Mouse (Mus musculus) intestine, embryonic 15.5 days (tissue): Measurements from ENCODE around the gene Trim25. TPM values are rescaled to one million over a fixed set of nuclear protein-coding genes. Genes with fewer than 3 reads are reported as not detected.
A peak's percentile ranks its signal among the peaks of the same experiment; 100 is the strongest.

ENCODE experiments used
- ATAC-seq: fragments of 200-750 bp; cut with Nextera tagmentation; 2 replicates; pipeline ENCODE4 v1.8.0; 2017; ENCODE audit warnings: moderate TSS enrichment, moderate library complexity
- H3K27ac ChIP-seq: fragments of 300-500 bp; sonication (generic); 2 replicates; pipeline ENCODE4 v1.5.1; 2015; ENCODE audit warnings: mild to moderate bottlenecking, inconsistent platforms
- H3K27me3 ChIP-seq: fragments of 300-500 bp; sonication (generic); replicated peaks from 2 replicates; pipeline ENCODE4 v1.6.1; 2015; ENCODE audit warnings: inconsistent platforms
- H3K36me3 ChIP-seq: fragments of 300-500 bp; sonication (generic); 2 replicates; pipeline ENCODE4 v1.6.1; 2015; ENCODE audit warnings: inconsistent platforms
- H3K4me1 ChIP-seq: fragments of 300-500 bp; sonication (generic); replicated peaks from 2 replicates; pipeline ENCODE4 v1.6.1; 2015; ENCODE audit warnings: inconsistent platforms
- H3K4me2 ChIP-seq: fragments of 300-500 bp; sonication (generic); replicated peaks from 2 replicates; pipeline ENCODE4 v1.6.1; 2015; ENCODE audit warnings: mild to moderate bottlenecking, inconsistent platforms
- H3K4me3 ChIP-seq: fragments of 300-500 bp; sonication (generic); replicated peaks from 2 replicates; pipeline ENCODE4 v1.5.1; 2015; ENCODE audit warnings: inconsistent platforms
- H3K9ac ChIP-seq: fragments of 300-500 bp; sonication (generic); 2 replicates; pipeline ENCODE4 v1.6.1; 2015; ENCODE audit warnings: inconsistent platforms
- H3K9me3 ChIP-seq: fragments of 300-500 bp; sonication (generic); 2 replicates; pipeline ENCODE4 v1.6.1; 2016; ENCODE audit warnings: inconsistent platforms
- WGBS: fragments of 180-500 bp; shearing (Covaris S2); methylation state at CpG from one replicate; pipeline ENCODE4 v1.1.7; 2015; 5-methylcytosine and 5-hydroxymethylcytosine counted together
- polyA plus RNA-seq: library from polyadenylated mRNA; unstranded; fragments of >200 nt; fragmentation: Nextera tagmentation; extraction: Ambion mirVana; gene quantifications from 2 replicates; pipeline ENCODE4 v1.2.1, GENCODE M21; 2015

The Trim25 gene
- polyA plus RNA-seq = 27.8 and 29.0 TPM in 2 replicates

DNA sequence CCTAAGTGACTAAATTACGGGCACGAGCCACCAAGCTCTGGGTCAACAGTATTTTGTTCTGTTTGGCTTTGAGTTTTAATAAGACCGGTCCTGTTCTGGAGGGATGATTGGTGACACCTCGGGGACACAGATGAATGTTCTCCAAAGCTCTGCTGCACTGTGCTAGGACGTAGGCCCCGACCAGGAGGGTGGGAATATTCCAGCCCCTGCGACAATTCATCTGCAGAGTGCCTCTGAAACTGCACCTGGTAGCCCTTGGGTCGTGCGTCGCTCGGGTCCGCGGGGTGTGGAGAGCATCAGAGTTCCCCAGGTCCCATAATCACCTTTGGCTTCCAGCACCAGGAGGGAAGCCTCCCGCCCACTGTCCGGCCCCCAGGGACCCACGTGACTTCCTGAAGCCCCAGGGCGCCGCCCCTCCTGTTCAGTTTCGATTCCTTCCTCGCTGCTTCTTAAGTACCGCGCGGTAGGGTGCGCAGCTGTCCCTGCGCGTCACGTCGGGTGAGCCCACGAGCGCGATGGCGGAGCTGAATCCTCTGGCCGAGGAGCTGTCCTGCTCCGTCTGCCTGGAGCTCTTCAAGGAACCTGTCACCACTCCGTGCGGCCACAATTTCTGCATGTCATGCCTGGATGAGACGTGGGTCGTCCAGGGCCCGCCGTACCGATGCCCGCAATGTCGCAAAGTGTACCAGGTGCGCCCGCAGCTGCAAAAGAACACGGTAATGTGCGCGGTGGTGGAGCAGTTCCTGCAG lies at the start of gene Trim25:
Trim25 (plus strand) TSS at position 403 of the 749 bp plus-strand sequence.
- Histone ChIP-seq H3K27ac (peak within 1 kb of the TSS; percentile 76), H3K36me3 (no peaks in the 10 kb centered on the region), H3K4me2 (peak within 1 kb of the TSS; percentile 76), H3K27me3 (no peaks in the 10 kb centered on the region), H3K9ac (peak within 1 kb of the TSS; percentile 78), H3K4me3 (peak within 1 kb of the TSS; percentile 66), H3K4me1 (peaks cover 22% of the 10 kb centered on the region), H3K9me3 (no peaks in the 10 kb centered on the region)
- WGBS = 1% methylated on average over 48 of the region's 48 CpGs
- ATAC-seq = peak; percentile 93

GRCm38 (mm10) chr11:88949802-88950639 lies 49.2 kb upstream of the Trim25 start:
- Histone ChIP-seq H3K9me3 (no peaks in the 10 kb centered on the region), H3K4me3 (no peak overlapping the region), H3K4me2 (no peak overlapping the region), H3K27ac (no peak overlapping the region), H3K27me3 (no peaks in the 10 kb centered on the region), H3K36me3 (peaks cover 6% of the 10 kb centered on the region; the same call in 1 of the 2 replicates), H3K9ac (no peak overlapping the region), H3K4me1 (no peaks in the 10 kb centered on the region)
- 79% methylated on average over 8 of the region's 8 CpGs for WGBS
- ATAC-seq = no peak

GRCm38 (mm10) chr11:88950640-88951250 lies 48.4 kb upstream of the Trim25 start:
- Histone ChIP-seq H3K27me3 (no peaks in the 10 kb centered on the region), H3K4me3 (no peak overlapping the region), H3K4me2 (no peak overlapping the region), H3K36me3 (peaks cover 6% of the 10 kb centered on the region; the same call in 1 of the 2 replicates), H3K27ac (no peak overlapping the region), H3K9me3 (no peaks in the 10 kb centered on the region), H3K9ac (no peak overlapping the region), H3K4me1 (no peaks in the 10 kb centered on the region)
- ATAC-seq = no peak
- 71% methylated on average over 13 of the region's 13 CpGs for WGBS

- WGBS = 97% methylated on average over 2 of the region's 2 CpGs
- H3K9me3 ChIP-seq = no peaks in the 10 kb centered on the region
- no peaks in the 10 kb centered on the region for H3K4me1 ChIP-seq
These were observed 47.6 kb upstream of the Trim25 start for GRCm38 (mm10) chr11:88951576-88951975.

GRCm38 (mm10) chr11:88952117-88952516 lies 47.1 kb upstream of the Trim25 start:
- no peak for ATAC-seq
- H3K9me3 ChIP-seq = no peaks in the 10 kb centered on the region
- no peak overlapping the region for H3K4me3 ChIP-seq
- WGBS = 96% methylated on average over 5 of the region's 5 CpGs
- no peak overlapping the region for H3K9ac ChIP-seq
- H3K4me2 ChIP-seq = no peak overlapping the region
- no peak overlapping the region for H3K27ac ChIP-seq
- H3K36me3 ChIP-seq = 0 out of 2 replicates have a peak, but pooled peaks cover under 1% of the 10 kb centered on the region
- no peaks in the 10 kb centered on the region for H3K4me1 ChIP-seq
- no peaks in the 10 kb centered on the region for H3K27me3 ChIP-seq

More at GRCm38 (mm10) chr11:88951576-88951975, 47.6 kb upstream of the Trim25 start:
- Histone ChIP-seq H3K4me2 (no peak overlapping the region), H3K27me3 (no peaks in the 10 kb centered on the region), H3K27ac (no peak overlapping the region), H3K36me3 (peaks cover 5% of the 10 kb centered on the region; the same call in 1 of the 2 replicates), H3K9ac (no peak overlapping the region), H3K4me3 (no peak overlapping the region)
- no peak for ATAC-seq

DNA sequence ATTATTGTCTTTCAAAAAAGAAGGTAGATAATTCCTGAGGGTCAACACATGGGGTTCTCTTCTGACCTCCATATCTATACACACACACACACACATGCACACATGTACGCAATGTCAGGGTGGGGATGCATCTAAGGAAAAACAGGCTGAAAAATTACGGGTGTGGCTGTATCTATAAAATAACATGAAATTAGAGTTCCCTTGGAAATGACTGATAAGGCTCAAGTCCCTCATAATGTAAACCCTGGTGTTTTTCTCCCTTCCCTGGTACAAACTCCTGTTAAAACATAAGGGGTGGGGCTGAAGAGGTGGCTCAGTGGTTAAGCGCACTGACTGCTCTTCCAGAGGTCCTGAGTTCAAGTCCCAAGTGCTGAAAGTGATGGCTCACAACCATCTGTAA lies 45.6 kb upstream of the Trim25 start:
- no peaks in the 10 kb centered on the region for H3K27me3 ChIP-seq
- no peak overlapping the region for H3K4me3 ChIP-seq
- H3K9ac ChIP-seq = no peak overlapping the region
- WGBS = 87% methylated on average over 3 of the region's 3 CpGs
- H3K36me3 ChIP-seq = no peaks in the 10 kb centered on the region
- no peak overlapping the region for H3K27ac ChIP-seq
- H3K9me3 ChIP-seq = no peaks in the 10 kb centered on the region
- no peak for ATAC-seq
- no peaks in the 10 kb centered on the region for H3K4me1 ChIP-seq
- peak overlapping the region; percentile 58; the same call in 1 of the 2 replicates for H3K4me2 ChIP-seq

DNA sequence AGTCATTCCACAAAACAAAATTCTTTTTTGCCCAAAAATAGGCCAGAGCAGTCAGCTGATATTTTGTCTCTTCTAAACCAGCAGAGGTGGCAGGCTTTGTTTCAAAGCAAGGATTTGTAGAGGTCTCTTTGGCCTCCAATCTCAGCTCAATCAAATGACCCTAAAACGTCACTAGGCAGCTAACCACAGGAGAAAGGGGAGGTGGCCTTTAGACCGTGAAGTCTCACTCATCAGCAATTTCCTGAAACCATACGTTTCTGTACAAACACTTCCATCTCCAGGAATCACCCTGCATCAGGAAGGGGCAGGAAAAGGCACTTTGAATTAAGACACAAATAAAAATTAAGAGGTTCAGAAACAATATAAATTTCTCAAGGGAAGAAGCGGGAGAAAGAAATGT lies 44.4 kb upstream of the Trim25 start:
- Histone ChIP-seq H3K36me3 (no peaks in the 10 kb centered on the region), H3K4me2 (peak overlapping the region; percentile 58), H3K4me1 (no peaks in the 10 kb centered on the region), H3K9ac (peak overlapping the region; percentile 29), H3K9me3 (no peaks in the 10 kb centered on the region), H3K27me3 (no peaks in the 10 kb centered on the region), H3K27ac (peak overlapping the region; percentile 78), H3K4me3 (peak overlapping the region; percentile 52)
- WGBS = under 1% methylated on average over 4 of the region's 4 CpGs
- ATAC-seq = peak; percentile 86

- peak; percentile 99 for ATAC-seq
- H3K4me1 ChIP-seq = no peaks in the 10 kb centered on the region
These were observed 43.8 kb upstream of the Trim25 start, which contains the start of gene Scpep1 for GRCm38 (mm10) chr11:88955217-88955969. Scpep1 (minus strand) TSS chr11:88955465.

GRCm38 (mm10) chr11:88958851-88959250 lies 40.3 kb upstream of the Trim25 start:
- Histone ChIP-seq H3K4me3 (no peak overlapping the region), H3K27me3 (no peaks in the 10 kb centered on the region), H3K4me2 (no peak overlapping the region), H3K4me1 (no peaks in the 10 kb centered on the region), H3K9ac (no peak overlapping the region), H3K36me3 (no peaks in the 10 kb centered on the region), H3K27ac (no peak overlapping the region), H3K9me3 (no peaks in the 10 kb centered on the region)
- WGBS = 82% methylated on average over 3 of the region's 3 CpGs
- no peak for ATAC-seq

More at GRCm38 (mm10) chr11:88955217-88955969, 43.8 kb upstream of the Trim25 start, which contains the start of gene Scpep1:
- Histone ChIP-seq H3K36me3 (no peaks in the 10 kb centered on the region), H3K4me3 (peak within 1 kb of the TSS; percentile 52), H3K27ac (peak within 1 kb of the TSS; percentile 78), H3K4me2 (peak within 1 kb of the TSS; percentile 58), H3K9ac (peak within 1 kb of the TSS; percentile 32), H3K9me3 (no peaks in the 10 kb centered on the region), H3K27me3 (no peaks in the 10 kb centered on the region)
- WGBS = 3% methylated on average over 34 of the region's 34 CpGs

GRCm38 (mm10) chr11:88966881-88967361 lies 32.3 kb upstream of the Trim25 start, which contains the start of gene Elobl:
Elobl (minus strand) TSS chr11:88966931.
- Histone ChIP-seq H3K9me3 (no peaks in the 10 kb centered on the region), H3K4me2 (no peak within 1 kb of the TSS), H3K4me1 (no peaks in the 10 kb centered on the region), H3K4me3 (no peak within 1 kb of the TSS), H3K36me3 (no peaks in the 10 kb centered on the region), H3K9ac (no peak within 1 kb of the TSS), H3K27ac (no peak within 1 kb of the TSS), H3K27me3 (peaks cover 3% of the 10 kb centered on the region; the same call in 1 of the 2 replicates)
- ATAC-seq = no peak
- WGBS = 90% methylated on average over 3 of the region's 3 CpGs

GRCm38 (mm10) chr11:88970202-88970732 lies 28.9 kb upstream of the Trim25 start, which contains the start of gene Coil:
Coil (plus strand) TSS chr11:88970252.
- Histone ChIP-seq H3K4me2 (no peak within 1 kb of the TSS), H3K27me3 (peaks cover 3% of the 10 kb centered on the region; the same call in 1 of the 2 replicates), H3K36me3 (no peaks in the 10 kb centered on the region), H3K9me3 (no peaks in the 10 kb centered on the region), H3K27ac (no peak within 1 kb of the TSS), H3K4me1 (peaks cover 5% of the 10 kb centered on the region; the same call in 1 of the 2 replicates), H3K9ac (no peak within 1 kb of the TSS), H3K4me3 (no peak within 1 kb of the TSS)
- no peak for ATAC-seq
- WGBS = 40% methylated on average over 2 of the region's 2 CpGs
